Mouse (Mus musculus) WW6 (cell line): ENCODE results near the gene Bckdhb.
"Not testable (repeated sequence)": the region's sequence is repeated elsewhere in the genome, so short reads cannot be mapped to it uniquely, and the experiment has no call there.

Experiments used
- DNase-seq: peaks from one replicate; pipeline ENCODE4 v3.0.0-alpha.2; 2013; ENCODE audit warnings: low read depth, low spot score

Gene Bckdhb

GRCm38 (mm10) chr9:83963296-83963695 lies 38.4 kb downstream of the Bckdhb start:
- DNase-seq: no peak

GRCm38 (mm10) chr9:83964376-83964775 lies 39.4 kb downstream of the Bckdhb start:
- DNase-seq: no peak

- no peak for DNase-seq
Observed at GRCm38 (mm10) chr9:83967439-83968050, 42.6 kb downstream of the Bckdhb start.

GRCm38 (mm10) chr9:83969326-83969725 lies 44.4 kb downstream of the Bckdhb start:
- no peak for DNase-seq

GRCm38 (mm10) chr9:83973467-83973866 lies 48.5 kb downstream of the Bckdhb start:
- no peak for DNase-seq

- no peak for DNase-seq
Observed at GRCm38 (mm10) chr9:83975811-83976210, 50.9 kb downstream of the Bckdhb start.

- no peak for DNase-seq
Observed at GRCm38 (mm10) chr9:83981234-83981633, 56.3 kb downstream of the Bckdhb start.

- no peak for DNase-seq
Observed at GRCm38 (mm10) chr9:84008961-84009360, 84.0 kb downstream of the Bckdhb start.

- no peak for DNase-seq
Observed at GRCm38 (mm10) chr9:84011146-84011545, 86.2 kb downstream of the Bckdhb start.

GRCm38 (mm10) chr9:84018141-84018540 lies 93.2 kb downstream of the Bckdhb start:
- not testable (repeated sequence) for DNase-seq

- DNase-seq: no peak
Observed at GRCm38 (mm10) chr9:84019627-84020026, 94.7 kb downstream of the Bckdhb start.

GRCm38 (mm10) chr9:84021189-84021588 lies 96.2 kb downstream of the Bckdhb start:
- DNase-seq: no peak

- no peak for DNase-seq
Observed at GRCm38 (mm10) chr9:84028120-84028519, 103.2 kb downstream of the Bckdhb start.

GRCm38 (mm10) chr9:84030691-84031290 lies 105.8 kb downstream of the Bckdhb start:
- no peak for DNase-seq

- no peak for DNase-seq
Observed at GRCm38 (mm10) chr9:84031406-84031805, 106.5 kb downstream of the Bckdhb start.

- DNase-seq: no peak
Observed at GRCm38 (mm10) chr9:84032669-84033341, 107.9 kb downstream of the Bckdhb start.

- DNase-seq: no peak
Observed at GRCm38 (mm10) chr9:84036046-84036445, 111.1 kb downstream of the Bckdhb start.

GRCm38 (mm10) chr9:84037224-84037623 lies 112.3 kb downstream of the Bckdhb start:
- no peak for DNase-seq

- DNase-seq: no peak
Observed at GRCm38 (mm10) chr9:84038946-84039345, 114.0 kb downstream of the Bckdhb start.

- no peak for DNase-seq
Observed at GRCm38 (mm10) chr9:84040376-84040775, 115.4 kb downstream of the Bckdhb start.

GRCm38 (mm10) chr9:84041631-84042277 lies 116.8 kb downstream of the Bckdhb start:
- no peak for DNase-seq

- no peak for DNase-seq
Observed at GRCm38 (mm10) chr9:84042539-84042938, 117.6 kb downstream of the Bckdhb start.
